Mouse (Mus musculus) left cerebral cortex, adult 2 months (tissue): Measurements from ENCODE around the gene Dlgap3. TPM values are rescaled to one million over a fixed set of nuclear protein-coding genes. Genes with fewer than 3 reads are reported as not detected.

Experiments
- DNase-seq, 2 experiments: peaks; one replicate each; pipeline ENCODE4 v3.0.0; 2021 to 2022; ENCODE audit warnings: low spot score in 2 of 2, mixed read lengths in 1 of 2; ENCODE audit errors: extremely low spot score in 1 of 2
- H3K27ac ChIP-seq: fragments of 200-600 bp; 2 replicates; pipeline ENCODE4 v1.8.1; 2022
- H3K4me3 ChIP-seq: fragments of 200-600 bp; 2 replicates; pipeline ENCODE4 v1.8.1; 2022
- CTCF ChIP-seq: fragments of 200-600 bp; IDR thresholded peaks from 2 replicates; pipeline ENCODE4 v1.8.1; 2022; ENCODE audit warnings: antibody characterized with exemption, mild to moderate bottlenecking, moderate library complexity
- intact Hi-C: fragments of 180-260 bp; cut with DNase I; formaldehyde crosslinking; loops from one replicate; pipeline ENCODE4 v1.15.1; 2025
- total RNA-seq, 2 experiments: library from RNA; stranded (reverse); gene quantifications; 2 replicates each; pipeline ENCODE4 v1.2.3; 2021

The Dlgap3 gene
- total RNA-seq, 2 experiments from 2014 or later: 372 to 403 TPM

DNA sequence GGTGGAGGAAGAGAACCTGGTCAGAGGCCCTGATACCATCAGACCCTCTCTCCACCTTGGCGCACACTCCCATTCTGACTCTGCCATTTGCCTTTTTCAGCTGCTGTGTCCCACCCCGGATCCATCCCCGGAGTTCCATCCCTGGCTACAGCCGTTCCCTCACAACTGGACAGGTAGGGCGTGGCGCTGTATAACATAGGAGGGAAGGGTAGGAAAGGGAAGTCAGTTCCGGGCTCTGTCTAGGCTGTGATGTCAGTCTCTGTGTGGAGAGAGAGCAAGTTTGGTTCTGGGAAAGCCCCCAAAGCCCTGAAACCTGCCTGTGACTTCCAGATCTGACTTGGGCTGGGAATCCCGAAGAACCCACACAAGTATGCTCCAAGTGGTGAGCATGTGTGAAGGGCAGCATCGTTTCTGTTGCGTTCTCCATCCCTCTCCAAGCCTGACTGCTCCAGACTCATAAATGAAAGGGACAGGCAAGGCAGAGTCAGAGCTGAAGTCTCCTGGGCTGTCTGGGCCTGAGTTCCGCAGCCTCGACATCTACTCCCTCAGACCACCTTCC is 31.2 kb downstream of the Dlgap3 start:
- H3K4me3 ChIP-seq: no peak overlapping the region
- TF ChIP-seq CTCF: no peak
- DNase-seq: no peak
- peak overlapping the region; percentile 53 for H3K27ac ChIP-seq
- intact Hi-C loops: no loop called here

- no peak for DNase-seq
- H3K4me3 ChIP-seq: no peak overlapping the region
- H3K27ac ChIP-seq: peak overlapping the region; percentile 54
- intact Hi-C loops: no loop called here
- TF ChIP-seq CTCF: no peak
Observed at GRCm38 (mm10) chr4:127200769-127201617, 32.0 kb downstream of the Dlgap3 start.

DNA sequence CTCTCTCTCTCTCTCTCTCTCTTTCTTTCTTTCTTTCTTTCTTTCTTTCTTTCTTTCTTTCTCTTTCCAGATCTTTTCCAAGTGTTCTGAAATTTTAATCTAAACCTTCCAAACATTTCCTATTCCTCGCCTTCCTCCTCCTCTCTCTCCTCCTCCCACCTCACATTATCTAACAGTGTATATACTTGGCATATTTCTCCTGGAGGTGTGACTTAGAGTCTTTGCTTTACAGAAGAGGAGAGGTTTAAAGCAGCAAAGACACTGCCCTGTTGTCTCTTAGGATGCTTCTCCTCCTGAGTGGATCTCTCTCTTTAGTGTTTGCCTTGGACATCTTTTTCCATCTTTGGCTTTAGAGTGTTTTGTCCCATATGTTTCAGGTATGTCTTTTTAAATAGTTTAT is 34.1 kb downstream of the Dlgap3 start:
- H3K27ac ChIP-seq: peak overlapping the region; percentile 78
- intact Hi-C loops: loop anchor here (1.0 to 2.0 kb wide), 2 partner anchors 24 to 31 kb away; no protein-coding TSS in a partner anchor
- peak overlapping the region; percentile 24; the same call in 1 of the 2 replicates for H3K4me3 ChIP-seq
- DNase-seq: no peak
- no peak for TF ChIP-seq CTCF

DNA sequence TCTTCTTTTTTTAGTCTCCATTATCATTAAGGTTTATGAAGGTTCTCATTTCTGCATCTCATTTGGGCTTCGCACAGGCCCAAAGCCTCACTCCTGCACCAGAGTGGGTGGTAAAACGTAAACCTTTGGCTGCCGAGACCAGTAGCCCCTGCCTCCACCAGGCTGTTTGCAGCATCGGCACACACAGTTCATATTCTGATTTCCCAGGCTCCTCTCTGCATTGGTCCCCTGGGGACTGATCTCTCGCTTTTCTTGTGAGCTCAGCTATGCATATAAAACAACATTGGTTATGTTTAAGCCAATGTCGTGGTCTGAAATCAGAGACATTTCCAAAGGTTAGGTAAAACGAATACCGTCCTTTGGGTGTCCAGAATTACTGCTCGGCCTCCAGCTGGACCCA is 42.3 kb downstream of the Dlgap3 start:
- H3K4me3 ChIP-seq: no peak overlapping the region
- H3K27ac ChIP-seq: peak overlapping the region; percentile 26; the same call in 1 of the 2 replicates
- DNase-seq: no peak
- TF ChIP-seq CTCF: no peak; the same call in 1 of the 2 replicates
- intact Hi-C loops: no loop called here

DNA sequence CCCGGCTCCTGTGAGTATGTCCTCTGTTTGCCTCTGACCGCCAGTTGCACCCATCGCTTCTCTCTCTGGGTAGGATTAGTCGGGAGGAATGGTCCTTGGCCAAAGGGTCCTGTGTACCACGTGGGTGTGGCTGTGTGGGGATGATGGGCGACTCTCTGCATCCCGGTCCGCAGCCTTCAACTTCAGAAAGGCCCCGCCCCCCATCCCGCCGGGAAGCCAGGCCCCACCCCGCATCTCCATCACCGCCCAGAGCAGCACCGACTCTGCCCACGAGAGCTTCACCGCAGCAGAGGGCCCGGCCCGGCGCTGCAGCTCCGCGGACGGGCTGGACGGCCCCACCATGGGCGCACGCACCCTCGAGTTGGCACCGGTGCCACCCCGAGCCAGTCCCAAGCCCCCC is 45.5 kb downstream of the Dlgap3 start:
- no peak for TF ChIP-seq CTCF
- no peak for DNase-seq
- Histone ChIP-seq H3K4me3 (no peak overlapping the region), H3K27ac (no peak overlapping the region)
- intact Hi-C loops: no loop called here

DNA sequence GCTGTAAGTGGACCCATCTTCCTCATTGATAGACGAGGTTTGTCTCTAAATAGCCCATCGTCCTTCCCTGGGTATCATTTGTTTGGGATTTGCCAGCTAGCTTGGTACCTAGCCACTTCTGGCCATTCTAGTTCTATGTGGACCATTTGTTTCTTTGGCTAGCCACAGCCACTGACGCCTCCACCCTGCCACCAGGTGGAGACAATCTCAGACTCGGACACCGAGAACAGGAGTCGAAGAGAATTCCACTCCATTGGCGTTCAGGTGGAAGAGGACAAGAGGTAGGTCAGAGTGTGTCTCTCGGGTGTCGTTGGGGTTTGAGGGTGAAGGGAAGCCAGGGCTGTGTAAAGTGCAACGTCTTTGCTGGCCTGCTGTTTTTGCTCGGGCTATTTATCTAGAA is 46.1 kb downstream of the Dlgap3 start:
- TF ChIP-seq CTCF: peak; percentile 49
- intact Hi-C loops: no loop called here
- no peak overlapping the region; the same call in 1 of the 2 replicates for H3K27ac ChIP-seq

GRCm38 (mm10) chr4:127215799-127216198 is 46.8 kb downstream of the Dlgap3 start:
- peak overlapping the region; percentile 13; the same call in 1 of the 2 replicates for H3K27ac ChIP-seq
- intact Hi-C loops: no loop called here
- DNase-seq: no peak
- H3K4me3 ChIP-seq: no peak overlapping the region
- TF ChIP-seq CTCF: no peak

More for the DNA sequence above, 46.1 kb downstream of the Dlgap3 start:
- no peak for DNase-seq
- H3K4me3 ChIP-seq: no peak overlapping the region

DNA sequence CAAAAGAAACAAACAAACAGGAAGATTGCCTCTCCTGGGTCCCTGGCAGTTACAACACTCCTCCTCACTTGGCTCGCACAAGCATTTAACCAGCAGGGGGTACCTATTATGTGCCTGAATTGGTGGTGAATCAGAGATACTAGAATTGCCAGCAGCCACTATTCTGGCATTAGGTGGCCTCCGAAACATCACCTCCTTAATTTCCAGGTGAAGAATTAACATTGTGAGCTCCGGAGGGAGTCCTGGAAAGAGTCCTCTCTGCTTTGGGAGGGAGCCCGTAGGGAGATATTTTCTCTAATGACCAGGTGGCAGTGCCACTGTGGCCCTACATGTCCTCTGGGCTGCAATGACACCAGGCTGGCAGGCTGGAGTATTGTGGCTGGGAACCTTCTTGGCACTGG is 47.2 kb downstream of the Dlgap3 start:
- intact Hi-C loops: no loop called here
- no peak for TF ChIP-seq CTCF
- H3K4me3 ChIP-seq: no peak overlapping the region
- DNase-seq: no peak
- peak overlapping the region; percentile 13; the same call in 1 of the 2 replicates for H3K27ac ChIP-seq

GRCm38 (mm10) chr4:127217048-127217447 is 48.0 kb downstream of the Dlgap3 start:
- intact Hi-C loops: no loop called here
- Histone ChIP-seq H3K27ac (no peak overlapping the region), H3K4me3 (no peak overlapping the region)
- DNase-seq: no peak
- no peak for TF ChIP-seq CTCF

GRCm38 (mm10) chr4:127223291-127223690 is 54.3 kb downstream of the Dlgap3 start:
- intact Hi-C loops: no loop called here
- no peak for TF ChIP-seq CTCF
- Histone ChIP-seq H3K27ac (no peak overlapping the region; the same call in 1 of the 2 replicates), H3K4me3 (no peak overlapping the region)
- DNase-seq: no peak

DNA sequence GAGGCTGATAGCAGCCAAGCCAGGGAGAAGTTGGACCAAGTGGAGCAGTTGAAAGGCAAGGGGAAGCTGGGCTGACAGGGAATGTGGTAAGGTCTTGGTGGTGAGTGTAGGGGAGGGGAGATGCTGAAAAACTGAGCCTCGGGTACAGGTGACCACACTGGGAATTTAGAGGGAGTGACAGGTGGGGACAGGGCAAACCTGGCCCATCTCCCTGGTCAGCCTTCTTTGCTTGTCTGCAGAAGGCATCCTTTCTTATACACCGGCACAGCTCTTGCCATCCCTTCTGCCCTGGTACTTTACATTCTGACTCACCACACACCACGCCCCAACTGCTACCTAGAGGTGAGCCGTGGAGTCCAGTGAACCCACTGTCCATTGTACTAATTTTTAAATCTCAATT is 54.8 kb downstream of the Dlgap3 start:
- no peak for DNase-seq
- H3K4me3 ChIP-seq: no peak overlapping the region
- TF ChIP-seq CTCF: no peak
- H3K27ac ChIP-seq: peak overlapping the region; percentile 7; the same call in 1 of the 2 replicates
- intact Hi-C loops: no loop called here

DNA sequence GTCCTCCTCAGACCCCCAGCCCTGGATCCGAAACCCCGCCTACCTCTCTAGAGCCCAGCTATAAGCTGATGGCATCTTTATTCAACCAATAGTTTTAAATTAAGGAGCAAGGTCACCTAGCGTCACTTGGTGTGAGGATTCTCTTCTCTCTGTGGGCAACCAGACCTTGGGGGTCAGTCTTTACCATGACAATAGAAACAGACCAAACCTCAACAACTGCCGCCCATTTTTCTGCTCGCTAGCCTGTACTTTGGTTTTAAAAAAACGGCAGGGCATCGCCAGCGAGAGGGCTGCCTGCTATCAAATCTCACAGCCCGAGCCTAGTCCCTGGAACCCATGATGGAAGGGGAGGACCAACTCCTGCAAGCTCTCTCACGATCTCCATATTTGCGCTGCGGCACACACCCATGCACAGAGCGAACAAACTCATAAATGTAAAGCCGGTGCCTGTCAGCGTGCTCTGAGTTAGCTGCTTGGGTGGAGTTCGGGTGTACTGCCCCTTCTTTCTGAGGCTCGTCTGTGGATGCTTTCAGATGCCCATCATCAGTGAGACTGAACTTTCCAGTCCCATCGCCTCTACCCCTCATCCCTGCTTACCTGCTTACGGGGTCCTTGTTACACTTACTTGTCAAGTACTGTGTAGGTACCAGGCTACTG is 55.6 kb downstream of the Dlgap3 start:
- intact Hi-C loops: no loop called here
- Histone ChIP-seq H3K4me3 (no peak overlapping the region), H3K27ac (peak overlapping the region; percentile 18; the same call in 1 of the 2 replicates)
- no peak for TF ChIP-seq CTCF
- DNase-seq: no peak
